Mouse (Mus musculus): ENCODE results near the gene Macrod2.

Macrod2 gene

GRCm38 (mm10) chr2:140793886-140794608 lies 398.9 kb downstream of the Macrod2 start:
- no peak for DNase-seq (ENCODE audit: low spot score in 2 of 2)

- no peak for DNase-seq (ENCODE audit: low spot score in 2 of 2)
Measured at GRCm38 (mm10) chr2:140811693-140812092, 416.6 kb downstream of the Macrod2 start.

- DNase-seq (ENCODE audit: low spot score in 2 of 2): no peak
Measured at GRCm38 (mm10) chr2:140819391-140820120, 424.4 kb downstream of the Macrod2 start.

GRCm38 (mm10) chr2:140822378-140822777 lies 427.3 kb downstream of the Macrod2 start:
- no peak for DNase-seq (ENCODE audit: low spot score in 2 of 2)

- DNase-seq (ENCODE audit: low spot score in 2 of 2): no peak
Measured at GRCm38 (mm10) chr2:140826241-140826640, 431.1 kb downstream of the Macrod2 start.

GRCm38 (mm10) chr2:140828859-140829258 lies 433.8 kb downstream of the Macrod2 start:
- no peak for DNase-seq (ENCODE audit: low spot score in 2 of 2)

GRCm38 (mm10) chr2:140830086-140830485 lies 435.0 kb downstream of the Macrod2 start:
- no peak for DNase-seq (ENCODE audit: low spot score in 2 of 2)

- no peak for DNase-seq (ENCODE audit: low spot score in 2 of 2)
Measured at GRCm38 (mm10) chr2:140839371-140839770, 444.3 kb downstream of the Macrod2 start.

GRCm38 (mm10) chr2:140839880-140840279 lies 444.8 kb downstream of the Macrod2 start:
- no peak for DNase-seq (ENCODE audit: low spot score in 2 of 2)

DNA sequence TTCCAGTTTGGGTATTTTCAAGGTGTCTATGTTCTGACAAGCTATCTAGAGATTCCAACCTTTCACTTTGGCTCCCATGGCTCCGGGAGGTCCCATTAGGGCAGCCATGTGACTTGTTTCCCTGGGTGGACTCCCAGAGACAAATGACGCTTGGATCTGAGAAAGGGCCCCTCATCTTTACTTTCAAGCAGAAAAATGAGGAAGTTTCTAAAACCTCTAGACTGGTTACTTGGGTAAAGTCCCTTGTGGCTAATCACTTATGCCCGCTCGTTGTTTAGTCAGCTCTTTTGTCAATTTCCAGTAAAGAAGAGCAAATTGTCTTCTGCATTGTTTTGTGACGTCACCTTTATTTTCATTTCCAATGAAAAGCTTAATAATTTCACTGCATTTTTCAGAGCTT lies 448.9 kb downstream of the Macrod2 start:
- no peak for DNase-seq (ENCODE audit: low spot score in 2 of 2)

- no peak for DNase-seq (ENCODE audit: low spot score in 2 of 2)
Measured at GRCm38 (mm10) chr2:140847817-140848428, 452.8 kb downstream of the Macrod2 start.

GRCm38 (mm10) chr2:140853538-140853937 lies 458.4 kb downstream of the Macrod2 start:
- no peak for DNase-seq (ENCODE audit: low spot score in 2 of 2)

GRCm38 (mm10) chr2:140861356-140861755 lies 466.2 kb downstream of the Macrod2 start:
- DNase-seq (ENCODE audit: low spot score in 2 of 2): no peak

GRCm38 (mm10) chr2:140862736-140863135 lies 467.6 kb downstream of the Macrod2 start:
- DNase-seq (ENCODE audit: low spot score in 2 of 2): no peak

DNA sequence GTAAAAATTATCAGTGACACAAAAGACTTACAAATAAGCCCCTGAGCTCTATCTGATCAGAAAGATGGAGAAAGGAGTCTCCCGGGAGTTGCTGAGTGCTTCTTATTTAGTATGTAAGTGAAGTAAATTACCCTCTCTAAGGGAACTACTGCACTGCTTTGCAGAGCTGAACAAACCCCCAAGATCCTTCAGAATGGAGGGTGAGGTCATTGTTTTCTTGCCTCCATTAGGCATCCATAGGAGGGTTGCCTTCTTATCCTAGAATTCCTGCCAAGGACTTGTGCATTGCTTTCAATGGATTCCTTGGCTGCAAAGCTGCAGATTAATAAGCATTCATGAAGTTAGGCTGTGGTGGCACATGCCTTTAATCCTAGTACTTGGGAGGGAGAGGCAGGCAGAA lies 470.5 kb downstream of the Macrod2 start:
- DNase-seq (ENCODE audit: low spot score in 2 of 2): no peak

- DNase-seq (ENCODE audit: low spot score in 2 of 2): peak in 1 of 2 experiments; percentile 1
Measured at GRCm38 (mm10) chr2:140867116-140867515, 472.0 kb downstream of the Macrod2 start.

GRCm38 (mm10) chr2:140885176-140885575 lies 490.1 kb downstream of the Macrod2 start:
- no peak for DNase-seq (ENCODE audit: low spot score in 2 of 2)

DNA sequence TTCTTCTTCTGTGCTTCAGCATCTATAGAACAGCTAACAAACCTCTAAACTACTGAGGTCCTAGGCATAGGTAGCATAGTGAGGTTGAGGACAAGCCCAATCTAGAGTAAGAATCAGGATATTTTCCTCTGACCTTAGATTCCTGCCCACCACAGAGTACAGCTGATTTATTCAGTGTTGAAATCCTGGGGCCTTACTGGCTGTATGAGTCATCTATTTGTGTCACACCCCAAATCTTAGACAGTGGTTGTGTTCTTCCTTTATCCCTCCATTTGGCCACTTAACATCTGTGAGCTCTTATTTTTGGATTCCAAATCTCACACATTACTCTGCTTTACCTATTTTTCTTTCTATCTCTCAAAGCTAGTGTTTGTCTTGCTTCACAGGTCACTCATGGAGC lies 495.6 kb downstream of the Macrod2 start:
- DNase-seq (ENCODE audit: low spot score in 2 of 2): no peak

- no peak for DNase-seq (ENCODE audit: low spot score in 2 of 2)
Measured at GRCm38 (mm10) chr2:140896396-140897082, 501.4 kb downstream of the Macrod2 start.

GRCm38 (mm10) chr2:140898408-140898985 lies 503.4 kb downstream of the Macrod2 start:
- no peak for DNase-seq (ENCODE audit: low spot score in 2 of 2)

DNA sequence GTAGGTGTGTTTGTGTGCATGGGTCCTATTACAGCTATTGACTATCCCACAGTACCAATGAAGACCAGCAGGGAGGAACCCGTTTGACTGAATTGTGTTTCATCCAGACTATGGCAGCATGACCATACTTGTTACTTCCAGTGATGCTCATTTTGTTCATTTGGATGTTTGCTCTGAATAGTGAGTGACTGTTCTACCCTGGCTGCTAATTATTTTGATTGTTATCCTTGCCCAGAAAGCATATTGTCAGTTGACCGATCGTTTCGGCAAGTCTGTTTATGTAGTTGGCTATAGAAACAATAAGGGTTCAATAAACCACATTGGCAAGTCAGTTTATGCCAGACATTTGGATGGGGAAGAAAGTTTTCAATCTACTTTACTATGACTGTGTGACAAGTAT lies 510.2 kb downstream of the Macrod2 start:
- DNase-seq (ENCODE audit: low spot score in 2 of 2): no peak

DNA sequence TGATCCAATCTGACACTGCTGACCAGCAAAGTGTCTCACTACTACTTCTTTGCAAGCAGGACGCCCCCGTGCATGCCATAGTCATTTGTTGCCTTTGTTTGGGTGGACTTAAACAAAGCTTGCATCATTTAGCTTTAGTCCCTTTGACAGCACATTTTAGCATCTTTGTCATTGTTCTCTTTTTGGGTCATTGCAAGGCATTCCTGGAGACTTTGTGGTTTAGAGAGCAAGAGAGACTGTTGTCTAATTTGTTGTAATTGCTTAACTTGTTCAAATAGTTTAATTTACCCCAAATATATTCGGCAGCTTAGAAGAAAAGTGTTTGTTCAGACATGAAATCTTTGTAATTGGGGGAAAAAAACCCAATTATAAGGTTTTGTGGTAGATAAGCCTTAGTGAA lies 511.0 kb downstream of the Macrod2 start:
- no peak for DNase-seq (ENCODE audit: low spot score in 2 of 2)

Measured in urinary bladder, adult 18-20 months (tissue).